Mouse (Mus musculus): Measurements from ENCODE around the gene Romo1. TPM values are rescaled to one million over a fixed set of nuclear protein-coding genes. Genes with fewer than 3 reads are reported as not detected.

The Romo1 gene
- polyA plus RNA-seq, 1 experiment from 2014 or later = 417 TPM

DNA sequence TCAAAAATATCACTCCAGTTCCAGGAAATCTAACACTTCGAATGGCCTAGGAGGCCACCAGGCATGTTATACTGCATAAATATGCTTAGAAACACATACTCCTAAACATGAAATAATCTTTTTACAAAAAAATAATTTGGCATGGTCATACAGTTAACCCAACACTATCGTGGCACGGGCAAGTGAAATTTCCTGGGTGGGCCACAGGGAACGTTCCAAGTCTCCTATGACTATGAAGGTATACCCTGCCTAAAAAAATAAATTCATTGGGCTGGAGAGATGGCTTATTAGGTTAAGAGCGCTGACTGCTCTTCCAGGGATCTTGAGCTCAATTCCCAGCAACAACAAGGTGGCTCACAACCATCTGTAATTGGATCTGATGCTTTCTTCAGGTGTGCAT lies 22.7 kb downstream of the Romo1 start:
- 98% methylated on average over 5 of the region's 5 CpGs for WGBS
- Histone ChIP-seq H3K4me2 (ENCODE audit: low read depth, severe bottlenecking) (no peak overlapping the region), H3K9ac (ENCODE audit: low read length) (no peak overlapping the region), H3K4me3 (ENCODE audit: low read depth, low read length) (no peak overlapping the region), H3K27ac (replicated peaks; ENCODE audit: low read depth, low read length) (no peak overlapping the region), H3K4me1 (ENCODE audit: control insufficient read depth, insufficient read depth, low read length) (no peaks in the 10 kb centered on the region), H3K36me3 (ENCODE audit: control insufficient read depth, insufficient read depth, low read length) (peaks cover 46% of the 10 kb centered on the region), H3K27me3 (ENCODE audit: control insufficient read depth, insufficient read depth, low read length) (no peaks in the 10 kb centered on the region), H3K9me3 (ENCODE audit: control insufficient read depth, low read length) (no peaks in the 10 kb centered on the region)
- no peak for ATAC-seq (ENCODE audit: insufficient number of reproducible peaks, low FRiP score, low TSS enrichment, low read depth)
- DNase-seq (ENCODE audit: low spot score) = no peak

DNA sequence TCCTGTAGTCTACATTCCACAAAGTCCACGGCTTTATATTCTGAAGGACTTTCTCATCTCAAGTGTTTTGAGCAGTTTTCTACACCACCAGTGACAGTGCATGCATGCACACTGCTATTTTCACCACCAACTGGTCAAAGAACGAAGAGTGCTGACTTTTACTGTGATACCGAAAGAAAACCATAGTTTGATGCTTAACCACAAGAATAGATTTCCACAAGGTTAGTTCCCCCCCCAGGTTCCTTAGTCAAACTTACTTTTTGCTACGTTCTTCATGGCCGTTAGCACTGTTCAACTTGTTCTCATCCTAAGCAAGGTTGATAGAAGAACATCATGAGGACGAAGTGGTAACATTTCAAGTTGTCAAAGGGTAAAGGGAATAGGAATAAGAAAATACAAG lies 33.2 kb downstream of the Romo1 start:
- H3K4me3 ChIP-seq (ENCODE audit: low read depth, low read length) = no peak overlapping the region
- H3K9me3 ChIP-seq (ENCODE audit: control insufficient read depth, low read length) = no peaks in the 10 kb centered on the region
- H3K36me3 ChIP-seq (ENCODE audit: control insufficient read depth, insufficient read depth, low read length) = peaks cover 20% of the 10 kb centered on the region
- H3K4me2 ChIP-seq (ENCODE audit: low read depth, severe bottlenecking) = no peak overlapping the region
- no peak overlapping the region for H3K9ac ChIP-seq (ENCODE audit: low read length)
- no peaks in the 10 kb centered on the region for H3K27me3 ChIP-seq (ENCODE audit: control insufficient read depth, insufficient read depth, low read length)
- ATAC-seq (ENCODE audit: insufficient number of reproducible peaks, low FRiP score, low TSS enrichment, low read depth) = no peak
- H3K27ac ChIP-seq (replicated peaks; ENCODE audit: low read depth, low read length) = no peak overlapping the region
- peak; percentile 11 for DNase-seq (ENCODE audit: low spot score)
- H3K4me1 ChIP-seq (ENCODE audit: control insufficient read depth, insufficient read depth, low read length) = peaks cover 4% of the 10 kb centered on the region; the same call in 1 of the 2 replicates
- 91% methylated on average over 6 of the region's 6 CpGs for WGBS

DNA sequence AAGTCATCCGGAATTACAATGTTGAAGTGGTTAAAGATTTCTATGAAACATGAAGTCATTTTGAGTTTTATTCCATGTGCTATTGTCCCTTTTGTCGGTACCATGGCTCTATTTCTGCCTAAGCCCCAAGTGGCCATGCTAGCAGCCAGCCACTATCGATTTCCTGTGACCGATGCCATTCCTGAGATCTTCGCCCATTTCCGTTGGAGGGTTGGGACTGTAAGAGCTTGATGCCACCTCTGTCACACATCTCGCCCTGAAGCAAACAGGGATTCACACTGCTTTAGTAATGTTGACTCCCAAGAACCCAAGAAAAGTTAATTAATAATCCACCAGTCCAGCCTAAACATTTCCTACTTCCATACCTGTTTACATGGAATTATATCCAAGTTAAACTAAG lies 33.8 kb downstream of the Romo1 start:
- 93% methylated on average over 7 of the region's 7 CpGs for WGBS
- Histone ChIP-seq H3K9ac (ENCODE audit: low read length) (no peak overlapping the region), H3K27ac (replicated peaks; ENCODE audit: low read depth, low read length) (no peak overlapping the region), H3K4me3 (ENCODE audit: low read depth, low read length) (peak overlapping the region; percentile 20; the same call in 1 of the 2 replicates), H3K27me3 (ENCODE audit: control insufficient read depth, insufficient read depth, low read length) (no peaks in the 10 kb centered on the region), H3K9me3 (ENCODE audit: control insufficient read depth, low read length) (no peaks in the 10 kb centered on the region), H3K4me1 (ENCODE audit: control insufficient read depth, insufficient read depth, low read length) (peaks cover 4% of the 10 kb centered on the region; the same call in 1 of the 2 replicates), H3K36me3 (ENCODE audit: control insufficient read depth, insufficient read depth, low read length) (peaks cover 17% of the 10 kb centered on the region), H3K4me2 (ENCODE audit: low read depth, severe bottlenecking) (peak overlapping the region; percentile 17; the same call in 1 of the 2 replicates)
- no peak for DNase-seq (ENCODE audit: low spot score)
- no peak for ATAC-seq (ENCODE audit: insufficient number of reproducible peaks, low FRiP score, low TSS enrichment, low read depth)

DNA sequence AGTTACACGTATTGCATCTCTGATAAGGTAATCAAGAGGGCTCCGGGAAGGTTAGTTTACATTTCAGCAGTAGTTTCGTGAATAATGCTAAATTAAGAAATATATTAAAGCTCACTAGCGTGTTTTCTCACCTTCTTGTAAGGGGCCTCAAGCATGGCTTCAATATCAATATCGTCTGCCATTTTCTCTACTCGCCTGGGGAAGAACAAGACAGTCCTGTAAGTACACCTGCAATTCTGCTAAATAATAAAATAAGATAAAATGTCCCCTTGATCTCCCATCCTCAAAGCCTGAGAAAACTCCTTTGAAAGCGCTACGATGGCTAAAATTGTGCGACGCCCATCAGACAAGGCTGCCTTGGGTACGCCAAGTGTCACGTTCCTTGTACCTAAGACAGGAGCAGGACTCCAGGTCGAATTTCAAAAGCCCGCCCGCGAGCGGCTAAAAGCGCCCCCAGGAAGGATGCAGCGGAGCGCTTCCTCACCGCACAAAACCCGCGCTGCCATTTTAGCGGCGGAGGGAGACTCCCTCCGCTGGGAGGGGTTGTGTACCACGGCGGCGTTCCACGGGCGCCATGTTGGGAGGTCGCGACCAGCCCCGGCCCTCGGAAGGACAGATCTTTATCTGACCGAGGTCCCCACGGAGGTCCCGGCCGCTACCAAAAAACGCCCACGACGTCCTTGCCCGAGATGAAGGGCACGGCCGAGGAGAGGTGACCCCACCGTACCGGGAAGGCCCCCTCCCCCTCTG lies 35.4 kb downstream of the Romo1 start:
- peaks cover 13% of the 10 kb centered on the region for H3K36me3 ChIP-seq (ENCODE audit: control insufficient read depth, insufficient read depth, low read length)
- H3K27ac ChIP-seq (replicated peaks; ENCODE audit: low read depth, low read length) = peak overlapping the region; percentile 93
- no peaks in the 10 kb centered on the region for H3K27me3 ChIP-seq (ENCODE audit: control insufficient read depth, insufficient read depth, low read length)
- H3K4me1 ChIP-seq (ENCODE audit: control insufficient read depth, insufficient read depth, low read length) = peaks cover 4% of the 10 kb centered on the region; the same call in 1 of the 2 replicates
- H3K9me3 ChIP-seq (ENCODE audit: control insufficient read depth, low read length) = no peaks in the 10 kb centered on the region
- H3K4me3 ChIP-seq (ENCODE audit: low read depth, low read length) = peak overlapping the region; percentile 99
- ATAC-seq (ENCODE audit: insufficient number of reproducible peaks, low FRiP score, low TSS enrichment, low read depth) = peak; percentile 48
- peak overlapping the region; percentile 100 for H3K9ac ChIP-seq (ENCODE audit: low read length)
- WGBS = 1% methylated on average over 47 of the region's 47 CpGs
- DNase-seq (ENCODE audit: low spot score) = peak; percentile 89
- peak overlapping the region; percentile 78 for H3K4me2 ChIP-seq (ENCODE audit: low read depth, severe bottlenecking)

DNA sequence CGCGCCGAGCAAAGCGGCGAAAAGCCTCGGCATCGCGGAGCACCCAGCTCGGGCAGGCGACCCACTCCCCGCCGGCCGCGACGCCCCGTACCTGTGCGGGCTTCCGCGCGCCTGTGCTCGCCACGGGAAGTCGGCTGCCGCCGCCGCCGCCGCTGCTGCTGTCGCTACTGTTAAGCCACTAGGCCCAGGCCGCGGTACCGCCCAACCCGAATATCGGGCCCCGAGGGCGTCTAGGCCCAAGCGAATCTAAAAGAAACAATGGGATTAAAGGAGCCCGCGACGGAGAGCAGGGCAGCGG lies 35.9 kb downstream of the Romo1 start:
- Histone ChIP-seq H3K36me3 (ENCODE audit: control insufficient read depth, insufficient read depth, low read length) (peaks cover 13% of the 10 kb centered on the region), H3K4me2 (ENCODE audit: low read depth, severe bottlenecking) (no peak overlapping the region), H3K4me1 (ENCODE audit: control insufficient read depth, insufficient read depth, low read length) (peaks cover 4% of the 10 kb centered on the region; the same call in 1 of the 2 replicates), H3K4me3 (ENCODE audit: low read depth, low read length) (peak overlapping the region; percentile 99), H3K27ac (replicated peaks; ENCODE audit: low read depth, low read length) (peak overlapping the region; percentile 93), H3K9me3 (ENCODE audit: control insufficient read depth, low read length) (no peaks in the 10 kb centered on the region), H3K9ac (ENCODE audit: low read length) (peak overlapping the region; percentile 100), H3K27me3 (ENCODE audit: control insufficient read depth, insufficient read depth, low read length) (no peaks in the 10 kb centered on the region)
- no peak for DNase-seq (ENCODE audit: low spot score)
- peak; percentile 19 for ATAC-seq (ENCODE audit: insufficient number of reproducible peaks, low FRiP score, low TSS enrichment, low read depth)
- under 1% methylated on average over 31 of the region's 41 CpGs for WGBS

DNA sequence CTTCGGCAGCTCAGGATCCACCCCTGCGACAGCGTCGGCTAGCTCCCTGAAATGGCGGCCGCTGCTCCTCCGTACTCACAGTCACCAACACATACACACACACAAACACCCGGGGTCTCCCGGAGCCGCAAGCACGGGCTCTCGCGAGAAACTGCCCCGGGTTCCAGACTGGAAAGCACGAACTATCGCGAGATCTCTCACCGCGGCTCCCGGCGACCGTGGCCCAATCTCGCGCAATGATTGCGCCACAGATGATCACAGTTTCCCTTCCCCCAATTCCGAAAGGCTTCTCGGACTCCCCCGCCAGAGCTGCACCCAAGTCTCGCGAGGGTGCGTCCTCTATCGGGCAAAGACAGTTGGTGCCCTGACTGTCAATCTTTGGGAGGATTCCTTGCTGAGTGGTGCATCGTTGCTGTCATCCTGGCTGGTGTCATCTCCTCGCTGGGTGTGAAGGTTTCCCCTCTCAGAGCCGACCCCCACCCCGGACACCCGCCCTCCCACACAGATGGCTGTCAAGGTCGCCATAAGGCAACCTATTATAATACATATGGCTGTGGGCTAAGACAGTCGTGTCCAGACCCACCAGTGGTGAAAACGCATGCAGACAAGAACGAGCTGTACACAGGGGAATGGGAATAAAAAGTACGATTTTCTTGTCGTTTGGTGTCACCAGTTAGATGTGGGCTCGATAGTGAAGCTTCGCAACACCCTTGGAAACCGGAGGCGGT lies 36.4 kb downstream of the Romo1 start, which contains the start of gene Rbm39:
Gene Rbm39 (minus strand): TSS at position 145 of the 728 bp plus-strand sequence.
- Histone ChIP-seq H3K36me3 (ENCODE audit: control insufficient read depth, insufficient read depth, low read length) (peaks cover 13% of the 10 kb centered on the region), H3K9ac (ENCODE audit: low read length) (peak within 1 kb of the TSS; percentile 100), H3K9me3 (ENCODE audit: control insufficient read depth, low read length) (no peaks in the 10 kb centered on the region), H3K4me1 (ENCODE audit: control insufficient read depth, insufficient read depth, low read length) (peaks cover 4% of the 10 kb centered on the region; the same call in 1 of the 2 replicates), H3K27ac (replicated peaks; ENCODE audit: low read depth, low read length) (peak within 1 kb of the TSS; percentile 93), H3K27me3 (ENCODE audit: control insufficient read depth, insufficient read depth, low read length) (no peaks in the 10 kb centered on the region), H3K4me3 (ENCODE audit: low read depth, low read length) (peak within 1 kb of the TSS; percentile 99), H3K4me2 (ENCODE audit: low read depth, severe bottlenecking) (peak within 1 kb of the TSS; percentile 78)
- under 1% methylated on average over 47 of the region's 47 CpGs for WGBS
- DNase-seq (ENCODE audit: low spot score) (peak; percentile 100), ATAC-seq (ENCODE audit: insufficient number of reproducible peaks, low FRiP score, low TSS enrichment, low read depth) (peak; percentile 95)

DNA sequence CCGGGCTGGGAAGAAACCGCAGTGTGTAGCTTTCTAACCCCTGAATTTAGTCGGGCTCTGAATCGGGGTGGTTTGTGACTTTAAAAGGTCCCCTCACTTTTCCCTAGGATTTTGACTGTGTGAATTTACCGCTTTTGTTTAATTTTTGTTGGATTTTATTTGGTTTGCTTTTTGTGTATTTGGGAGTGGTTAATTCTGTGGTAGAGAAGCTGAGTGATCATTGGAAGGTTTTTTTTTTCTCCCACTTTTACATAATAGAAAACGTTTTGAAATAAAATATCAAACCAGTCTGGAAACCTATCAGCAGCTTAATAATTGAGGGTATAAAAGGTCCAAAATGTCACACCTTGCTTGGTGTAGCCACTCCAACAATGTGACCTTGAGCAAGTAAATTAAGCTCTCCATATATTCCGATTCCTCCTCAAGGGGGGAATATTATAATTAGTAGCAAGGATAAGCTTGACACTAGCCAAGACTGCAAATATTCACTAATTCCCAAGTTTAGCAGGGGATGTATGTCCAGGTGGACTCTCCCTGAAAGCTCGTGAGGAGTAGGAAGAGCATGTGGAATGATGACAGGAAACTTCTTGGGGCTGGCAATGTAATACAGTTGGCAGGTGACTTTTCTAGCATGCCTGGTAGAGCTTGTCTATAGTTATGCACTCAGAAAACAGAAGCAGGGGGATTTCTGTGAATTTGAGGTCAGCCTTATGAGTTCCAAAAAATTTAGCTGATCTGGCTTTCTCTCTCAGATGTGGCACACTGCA lies 37.2 kb downstream of the Romo1 start:
- no peak overlapping the region for H3K27ac ChIP-seq (replicated peaks; ENCODE audit: low read depth, low read length)
- peaks cover 4% of the 10 kb centered on the region; the same call in 1 of the 2 replicates for H3K4me1 ChIP-seq (ENCODE audit: control insufficient read depth, insufficient read depth, low read length)
- no peaks in the 10 kb centered on the region for H3K9me3 ChIP-seq (ENCODE audit: control insufficient read depth, low read length)
- H3K9ac ChIP-seq (ENCODE audit: low read length) = peak overlapping the region; percentile 59
- peak overlapping the region; percentile 51 for H3K4me2 ChIP-seq (ENCODE audit: low read depth, severe bottlenecking)
- H3K4me3 ChIP-seq (ENCODE audit: low read depth, low read length) = peak overlapping the region; percentile 99
- H3K27me3 ChIP-seq (ENCODE audit: control insufficient read depth, insufficient read depth, low read length) = no peaks in the 10 kb centered on the region
- no peak for DNase-seq (ENCODE audit: low spot score)
- WGBS = 23% methylated on average over 8 of the region's 8 CpGs
- ATAC-seq (ENCODE audit: insufficient number of reproducible peaks, low FRiP score, low TSS enrichment, low read depth) = no peak
- H3K36me3 ChIP-seq (ENCODE audit: control insufficient read depth, insufficient read depth, low read length) = peaks cover 9% of the 10 kb centered on the region

DNA sequence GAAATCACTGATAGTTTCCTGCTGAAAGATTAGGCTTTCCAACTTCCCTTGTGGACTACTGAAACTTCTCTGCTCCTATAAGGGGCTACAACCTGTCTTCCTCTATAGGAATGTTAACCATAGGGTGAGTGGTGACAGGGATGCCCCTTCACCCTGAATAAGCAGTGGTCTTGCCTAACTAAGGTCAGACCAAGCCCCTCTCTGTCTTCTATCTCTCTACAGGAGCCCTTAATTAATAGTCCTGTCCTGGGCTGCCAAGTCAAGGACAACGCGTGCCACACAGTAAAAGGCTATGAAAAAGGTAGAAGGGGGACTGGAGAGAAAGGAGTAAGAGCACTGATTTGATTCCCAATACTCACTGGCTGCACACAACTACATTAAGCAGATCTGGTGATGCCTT lies 37.8 kb downstream of the Romo1 start:
- Histone ChIP-seq H3K36me3 (ENCODE audit: control insufficient read depth, insufficient read depth, low read length) (peaks cover 9% of the 10 kb centered on the region), H3K9me3 (ENCODE audit: control insufficient read depth, low read length) (no peaks in the 10 kb centered on the region), H3K9ac (ENCODE audit: low read length) (no peak overlapping the region), H3K4me1 (ENCODE audit: control insufficient read depth, insufficient read depth, low read length) (peaks cover 4% of the 10 kb centered on the region; the same call in 1 of the 2 replicates), H3K27ac (replicated peaks; ENCODE audit: low read depth, low read length) (no peak overlapping the region), H3K4me2 (ENCODE audit: low read depth, severe bottlenecking) (no peak overlapping the region), H3K27me3 (ENCODE audit: control insufficient read depth, insufficient read depth, low read length) (no peaks in the 10 kb centered on the region), H3K4me3 (ENCODE audit: low read depth, low read length) (no peak overlapping the region)
- DNase-seq (ENCODE audit: low spot score) (no peak), ATAC-seq (ENCODE audit: insufficient number of reproducible peaks, low FRiP score, low TSS enrichment, low read depth) (no peak)
- 78% methylated on average over 2 of the region's 2 CpGs for WGBS
